Mouse (Mus musculus): ENCODE data around the gene Sntg2.
A peak's percentile ranks its signal among the peaks of the same experiment; 100 is the strongest.

Sntg2 gene

DNA sequence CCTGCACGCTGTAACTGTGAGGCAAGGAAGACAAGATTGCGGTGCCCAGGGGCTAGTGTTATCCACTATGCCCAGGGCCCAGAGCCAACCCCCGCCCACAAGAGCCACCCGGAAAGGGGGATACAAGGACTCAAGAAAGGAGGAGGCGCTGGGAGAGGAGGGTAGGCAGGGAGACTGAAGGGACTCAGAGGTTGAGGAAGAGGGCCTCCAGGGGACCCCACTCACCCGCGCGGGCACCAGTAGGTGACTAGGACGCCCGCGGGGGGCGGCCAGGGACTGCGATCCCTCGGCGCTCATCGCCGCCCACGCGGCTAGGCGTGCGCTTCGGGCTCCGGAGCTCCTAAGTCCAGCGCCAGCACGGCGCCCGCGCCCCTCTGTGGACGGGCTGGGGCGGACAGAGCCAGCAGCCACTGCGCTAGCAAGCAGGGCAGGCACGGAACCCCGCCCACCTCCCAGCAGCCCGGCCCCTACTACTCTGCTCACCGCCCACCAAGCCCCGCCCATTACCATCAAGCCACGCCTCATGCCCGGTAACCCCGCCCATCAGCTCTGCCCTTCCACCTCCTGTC is at the start of gene Sntg2:
Sntg2 (minus strand) TSS at position 443 of the 569 bp plus-strand sequence.
- peak; percentile 3 for DNase-seq (ENCODE audit: low read depth, low spot score)

- no peak for DNase-seq (ENCODE audit: low read depth, low spot score)
These were observed 43.4 kb upstream of the Sntg2 start for GRCm38 (mm10) chr12:30416547-30416946.

- no peak for DNase-seq (ENCODE audit: low read depth, low spot score)
These were observed 42.8 kb upstream of the Sntg2 start for GRCm38 (mm10) chr12:30415981-30416380.

DNA sequence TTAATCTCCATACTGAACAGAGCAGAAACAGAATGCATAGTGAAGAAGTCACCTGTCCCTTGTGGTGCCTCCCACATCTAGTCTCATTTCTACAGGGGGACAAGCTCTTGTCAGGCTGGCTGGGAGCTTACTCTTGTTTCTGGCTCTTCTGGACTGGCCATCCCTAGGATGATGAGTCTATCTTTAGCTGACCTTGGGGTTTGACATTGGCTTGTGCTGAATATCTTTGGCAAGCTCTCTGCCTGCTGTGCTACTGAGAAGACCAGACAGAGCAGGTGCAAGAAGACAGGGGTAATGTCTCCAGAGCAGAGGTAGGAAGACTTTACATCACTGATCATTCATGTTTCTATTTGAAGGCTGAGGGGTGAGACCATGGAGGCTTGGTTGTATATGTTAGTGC is 29.5 kb upstream of the Sntg2 start:
- no peak for DNase-seq (ENCODE audit: low read depth, low spot score)

- no peak for DNase-seq (ENCODE audit: low read depth, low spot score)
These were observed 27.4 kb upstream of the Sntg2 start for GRCm38 (mm10) chr12:30400531-30400930.

- DNase-seq (ENCODE audit: low read depth, low spot score) = no peak
These were observed 26.9 kb upstream of the Sntg2 start for GRCm38 (mm10) chr12:30400114-30400513.

DNA sequence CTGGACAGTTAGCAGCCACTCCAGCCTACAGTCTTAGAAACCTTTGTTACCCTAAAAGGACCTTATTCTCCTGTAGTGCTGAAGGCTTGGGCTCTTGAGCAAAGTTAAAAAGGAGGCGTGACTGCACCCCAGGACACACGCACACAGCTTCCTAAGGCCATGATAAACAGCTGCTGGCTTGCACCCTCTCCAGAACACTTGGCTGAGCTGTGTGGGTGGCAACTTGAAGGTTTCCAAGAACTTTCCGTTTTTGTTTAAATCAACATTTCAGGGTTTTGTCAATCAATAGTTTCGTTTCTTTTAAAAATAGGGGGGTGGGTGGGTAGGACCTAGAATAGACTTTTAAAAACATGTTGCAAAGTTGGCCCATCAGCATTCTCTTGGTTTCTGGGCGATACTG is 882 bp downstream of the Sntg2 start:
- no peak for DNase-seq (ENCODE audit: low read depth, low spot score)

- DNase-seq (ENCODE audit: low read depth, low spot score) = no peak
These were observed 3.4 kb downstream of the Sntg2 start for GRCm38 (mm10) chr12:30369786-30370185.

DNA sequence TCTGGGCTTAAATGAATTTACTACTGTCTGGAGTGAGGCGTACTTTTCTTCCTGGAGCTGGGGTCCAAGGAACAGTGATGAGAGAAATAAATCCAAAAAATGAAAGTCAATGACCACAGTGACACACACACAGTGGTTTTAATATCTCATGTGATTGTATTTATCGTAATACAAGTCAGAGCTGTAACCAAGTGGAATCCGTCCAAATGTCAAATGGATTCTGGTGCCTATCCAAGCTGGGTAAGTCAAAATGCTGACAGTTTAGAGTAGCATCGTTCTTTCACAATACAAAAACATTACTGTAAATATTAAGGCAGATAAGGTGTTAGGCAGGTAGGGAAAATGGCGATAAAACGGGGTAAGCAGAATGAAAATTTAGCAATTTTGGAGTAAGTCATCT is 4.0 kb downstream of the Sntg2 start:
- DNase-seq (ENCODE audit: low read depth, low spot score) = no peak

- no peak for DNase-seq (ENCODE audit: low read depth, low spot score)
These were observed 10.9 kb downstream of the Sntg2 start for GRCm38 (mm10) chr12:30362306-30362705.

DNA sequence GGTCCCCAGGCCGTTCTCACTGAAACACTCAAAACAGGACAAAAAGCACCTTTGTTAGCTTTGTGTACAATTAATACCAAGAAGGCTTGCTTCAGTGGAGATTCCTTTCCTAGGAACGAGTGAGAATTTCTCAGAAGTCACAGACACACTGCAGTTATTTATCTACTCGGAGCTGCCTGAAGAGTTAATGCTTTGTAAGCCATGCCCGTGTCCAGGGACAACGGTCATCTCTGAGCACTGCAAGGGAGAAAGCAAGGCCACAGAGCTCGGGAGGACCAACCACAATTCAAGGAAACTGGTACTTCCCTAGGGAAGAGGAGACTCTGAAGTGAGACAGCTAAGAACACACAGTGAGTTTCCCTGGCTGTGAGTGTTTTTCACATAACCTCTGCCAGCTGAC is 15.5 kb downstream of the Sntg2 start:
- no peak for DNase-seq (ENCODE audit: low read depth, low spot score)

DNA sequence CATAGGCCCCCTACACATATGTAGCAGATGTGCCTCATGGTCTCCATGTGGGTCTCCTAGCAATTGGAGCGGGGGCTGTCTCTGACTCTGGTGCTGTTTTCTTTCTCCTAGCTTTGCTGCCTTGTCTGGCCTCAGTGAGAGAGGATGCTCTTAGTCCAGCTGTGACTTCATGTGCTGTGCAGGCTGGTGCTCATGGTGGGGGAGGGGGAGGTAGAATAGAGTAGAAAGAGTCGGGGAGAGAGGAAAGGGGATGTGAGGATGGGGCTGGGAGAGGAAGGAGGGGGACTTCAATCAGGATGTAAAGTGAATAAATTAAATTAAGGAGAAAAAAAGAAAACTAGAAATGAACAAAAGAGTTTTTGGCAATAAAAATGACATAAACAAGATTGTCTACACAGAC is 20.8 kb downstream of the Sntg2 start:
- no peak for DNase-seq (ENCODE audit: low read depth, low spot score)

- DNase-seq (ENCODE audit: low read depth, low spot score) = no peak
These were observed 25.1 kb downstream of the Sntg2 start for GRCm38 (mm10) chr12:30348036-30348435.

DNA sequence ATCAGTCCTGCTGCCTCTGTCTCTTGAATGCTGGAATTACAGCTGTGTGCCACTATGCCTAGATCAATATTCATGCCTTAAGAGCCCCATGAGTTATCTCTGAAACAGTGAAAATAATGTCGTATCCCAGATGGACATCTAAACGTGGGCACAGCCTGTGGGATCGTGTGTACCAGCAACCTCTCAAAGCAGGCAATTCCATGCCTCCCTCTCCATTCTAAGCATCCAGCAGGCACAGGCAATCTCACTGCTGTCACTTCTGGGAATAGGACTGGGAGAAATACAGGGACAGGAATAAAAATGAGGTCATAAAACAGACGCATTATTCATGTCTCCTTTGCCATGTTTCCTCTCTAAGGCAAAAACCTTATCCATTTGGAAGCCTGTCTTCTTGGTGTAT is 25.9 kb downstream of the Sntg2 start:
- DNase-seq (ENCODE audit: low read depth, low spot score) = no peak

DNA sequence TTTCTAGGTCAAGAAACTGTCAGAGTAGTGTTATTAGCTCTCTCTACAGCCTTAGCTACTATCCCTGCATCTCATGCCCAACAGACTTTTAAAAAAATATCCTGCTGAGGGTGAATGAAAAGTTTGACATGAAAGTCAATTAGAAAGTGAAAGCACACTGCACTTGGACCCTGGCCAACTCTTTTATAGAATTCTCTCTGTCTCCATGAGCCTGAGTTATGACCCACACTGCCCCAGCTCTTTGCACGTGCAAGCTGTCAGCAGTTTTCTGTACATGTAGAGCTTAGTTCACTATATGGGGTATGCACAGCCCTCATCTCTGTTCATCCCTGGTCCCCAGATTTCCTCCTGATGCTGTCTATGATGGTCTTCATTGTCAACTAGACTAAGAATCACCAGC is 28.4 kb downstream of the Sntg2 start:
- no peak for DNase-seq (ENCODE audit: low read depth, low spot score)

DNA sequence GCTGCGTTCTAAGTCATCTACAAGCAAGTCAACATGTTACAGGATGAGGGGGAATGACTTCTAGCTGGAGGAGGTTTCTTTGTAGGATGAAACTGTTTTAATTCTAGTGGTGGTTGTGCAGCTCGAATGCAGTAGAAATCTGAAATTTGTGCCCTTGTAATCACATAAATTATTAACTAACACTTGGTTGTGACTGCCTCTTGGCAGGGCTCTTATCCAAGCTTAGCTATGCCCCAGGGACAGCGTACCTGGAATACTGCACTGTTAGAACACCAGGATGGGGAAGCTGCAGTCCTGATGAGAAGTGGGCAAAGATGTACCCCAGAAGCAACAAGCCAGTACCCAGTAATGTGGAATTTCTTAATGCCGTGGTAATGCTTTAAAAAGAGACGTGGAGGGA is 36.9 kb downstream of the Sntg2 start:
- no peak for DNase-seq (ENCODE audit: low read depth, low spot score)

DNA sequence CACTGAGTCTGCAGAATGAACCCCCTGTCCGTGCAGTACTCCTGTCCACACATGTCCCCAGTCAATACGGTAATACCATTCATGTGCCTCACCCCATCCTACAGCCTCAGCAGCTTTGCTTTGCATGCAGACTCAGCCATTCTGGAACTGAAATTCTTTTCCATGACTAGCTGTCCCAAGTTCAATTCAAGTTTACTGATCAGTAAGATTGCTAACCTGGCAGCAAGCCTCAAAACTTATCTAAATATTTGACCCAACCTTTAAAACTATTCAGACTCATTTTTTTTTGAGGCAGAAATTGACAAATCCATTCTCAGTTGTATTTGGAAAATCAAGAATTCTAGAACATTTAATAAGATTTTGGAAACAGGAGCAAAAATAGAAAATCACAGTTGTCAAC is 38.7 kb downstream of the Sntg2 start:
- no peak for DNase-seq (ENCODE audit: low read depth, low spot score)

- DNase-seq (ENCODE audit: low read depth, low spot score) = no peak
These were observed 55.2 kb downstream of the Sntg2 start for GRCm38 (mm10) chr12:30317971-30318370.

DNA sequence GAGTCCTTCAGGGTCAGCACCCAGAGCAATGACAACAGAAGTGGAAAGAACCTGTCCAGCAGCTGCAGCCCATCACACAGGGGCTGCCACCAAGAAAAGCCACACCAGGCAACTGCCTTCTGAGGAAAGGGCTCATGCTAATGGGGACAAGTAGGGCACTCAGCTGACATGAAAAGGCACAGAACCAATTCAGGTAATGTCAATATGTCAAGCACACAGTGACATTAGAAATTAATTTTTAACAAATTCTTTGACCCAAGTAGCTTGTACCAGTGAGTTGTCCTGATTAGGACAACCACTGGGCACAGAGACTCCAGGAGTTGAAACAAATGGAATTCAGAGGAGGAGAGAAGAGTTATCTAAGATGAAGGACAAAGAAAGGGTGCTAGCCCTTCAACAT is 60.2 kb downstream of the Sntg2 start:
- no peak for DNase-seq (ENCODE audit: low read depth, low spot score)

GRCm38 (mm10) chr12:30308197-30308939 is 64.8 kb downstream of the Sntg2 start:
- no peak for DNase-seq (ENCODE audit: low read depth, low spot score)

- no peak for DNase-seq (ENCODE audit: low read depth, low spot score)
These were observed 80.2 kb downstream of the Sntg2 start for GRCm38 (mm10) chr12:30292724-30293560.

- DNase-seq (ENCODE audit: low read depth, low spot score) = no peak
These were observed 86.1 kb downstream of the Sntg2 start for GRCm38 (mm10) chr12:30286888-30287573.

Data from CD4-positive helper T cell, adult 2 months (primary cell).